Mouse (Mus musculus): ENCODE measurements around the gene Rasl10a.

Rasl10a gene

GRCm38 (mm10) chr11:5057856-5058641, at the start of gene Rasl10a:
Gene Rasl10a, plus strand, starts transcription at chr11:5058128.
- peak; percentile 62 for DNase-seq

GRCm38 (mm10) chr11:5008867-5009266, 49.1 kb upstream of the Rasl10a start:
- DNase-seq = no peak

- peak; percentile 49 for DNase-seq
These were observed 48.4 kb upstream of the Rasl10a start for GRCm38 (mm10) chr11:5009354-5010074.

GRCm38 (mm10) chr11:5010205-5010604, 47.7 kb upstream of the Rasl10a start:
- DNase-seq = no peak

- no peak for DNase-seq
These were observed 46.4 kb upstream of the Rasl10a start for GRCm38 (mm10) chr11:5011480-5011879.

- DNase-seq = no peak
These were observed 45.7 kb upstream of the Rasl10a start for GRCm38 (mm10) chr11:5012213-5012715.

GRCm38 (mm10) chr11:5015720-5016119, 42.2 kb upstream of the Rasl10a start:
- DNase-seq = peak; percentile 84

- no peak for DNase-seq
These were observed 41.6 kb upstream of the Rasl10a start for GRCm38 (mm10) chr11:5016286-5016685.

- DNase-seq = peak; percentile 47
These were observed 40.4 kb upstream of the Rasl10a start for GRCm38 (mm10) chr11:5017506-5017905.

- DNase-seq = no peak
These were observed 32.8 kb upstream of the Rasl10a start for GRCm38 (mm10) chr11:5025108-5025507.

GRCm38 (mm10) chr11:5028228-5028627, 29.7 kb upstream of the Rasl10a start:
- DNase-seq = peak; percentile 84

- no peak for DNase-seq
These were observed 25.2 kb upstream of the Rasl10a start for GRCm38 (mm10) chr11:5032706-5033105.

GRCm38 (mm10) chr11:5033136-5033535, 24.8 kb upstream of the Rasl10a start:
- no peak for DNase-seq

GRCm38 (mm10) chr11:5035421-5035820, 22.5 kb upstream of the Rasl10a start:
- DNase-seq = peak; percentile 88

GRCm38 (mm10) chr11:5037146-5037854, 20.6 kb upstream of the Rasl10a start:
- DNase-seq = no peak

GRCm38 (mm10) chr11:5040585-5040984, 17.3 kb upstream of the Rasl10a start:
- no peak for DNase-seq

GRCm38 (mm10) chr11:5041144-5041780, 16.7 kb upstream of the Rasl10a start:
- DNase-seq = peak; percentile 87

- DNase-seq = no peak
These were observed 15.1 kb upstream of the Rasl10a start for GRCm38 (mm10) chr11:5042645-5043381.

GRCm38 (mm10) chr11:5046321-5046926, 11.5 kb upstream of the Rasl10a start:
- peak; percentile 65 for DNase-seq

- DNase-seq = no peak
These were observed 6.3 kb upstream of the Rasl10a start for GRCm38 (mm10) chr11:5051629-5052028.

- DNase-seq = peak; percentile 85
These were observed 5.6 kb upstream of the Rasl10a start for GRCm38 (mm10) chr11:5052200-5052854.

Measured in right cerebral cortex, adult 18-20 months (tissue).